Comparison of ENCODE assay signal across 8 mouse cellular contexts in genomic region chr12:115158231-115158630, GRCm38 (mm10).
DNase-seq lines count a peak whose midpoint lies in the region; TF ChIP-seq lines count a peak whose summit lies in the region.
"Not testable (repeated sequence)": the region's sequence is repeated elsewhere in the genome, so short reads cannot be mapped to it uniquely, and the experiment has no call there.

No protein-coding gene starts in this region.

- peak; percentile 16 for DNase-seq in T-cell, adult 2 months (ENCODE audit: low spot score)
- peak; percentile 22 for DNase-seq in adrenal gland, adult 2 months
- peak; percentile 91 for DNase-seq in heart, adult 11 months
- DNase-seq in induced T-regulatory cell, adult 2 months (ENCODE audit: low read depth): peak; percentile 7
- peak; percentile 7 to 22 for DNase-seq in natural killer cell, adult 2 months (ENCODE audit: low spot score in 2 of 2)
- peak; percentile 1 to 2 for DNase-seq in spleen, postnatal 36 days (ENCODE audit: low spot score in 2 of 2)

- H3K4me3 ChIP-seq in bone marrow, adult 2 months (replicated peaks; ENCODE audit: control insufficient read depth, low read depth, low read length); macrophage (ENCODE audit: inconsistent target): not testable (repeated sequence)

- 3% methylated on average over 2 of the region's 2 CpGs for WGBS in bone marrow, adult 2 months
- WGBS in macrophage (ENCODE audit: missing documents): 8% methylated on average over 1 of the region's 2 CpGs

- not testable (repeated sequence) for TF ChIP-seq CTCF in bone marrow, adult 2 months (IDR thresholded peaks at IDR 0.05; ENCODE audit: control insufficient read depth, insufficient read depth, low read length)

- H3K27ac ChIP-seq in bone marrow, adult 2 months (ENCODE audit: control insufficient read depth, insufficient read depth, low read depth, low read length, poor library complexity): peak overlapping the region; percentile 82; the same call in 1 of the 2 replicates
- peak overlapping the region; percentile 48 for H3K27ac ChIP-seq in macrophage

- not testable (repeated sequence) for H3K4me1 ChIP-seq in bone marrow, adult 2 months (ENCODE audit: control insufficient read depth, insufficient read depth, low read length)

- TF ChIP-seq POLR2A in bone marrow, adult 2 months (IDR thresholded peaks at IDR 0.05; ENCODE audit: borderline replicate concordance, control insufficient read depth, low read depth, low read length): not testable (repeated sequence)

- not testable (repeated sequence) for H3K79me2 ChIP-seq in macrophage (ENCODE audit: inconsistent target)

- H3K36me3 ChIP-seq in macrophage (ENCODE audit: inconsistent target): not testable (repeated sequence)

Comparison
In these comparisons a context has a peak if more than half of its experiments do, and no peak if none do; other contexts are left out.
1. DNase-seq: peak in every context shown above with its lines; median percentile 91 in heart, adult 11 months; 22 in adrenal gland, adult 2 months; 16 in T-cell, adult 2 months; 14 in natural killer cell, adult 2 months; 7 in induced T-regulatory cell, adult 2 months; 2 in spleen, postnatal 36 days.